Mouse (Mus musculus): Measurements from ENCODE around the gene Aars2. TPM values are rescaled to one million over a fixed set of nuclear protein-coding genes. Genes with fewer than 3 reads are reported as not detected.

Aars2 gene
- total RNA-seq (2021) = 10 to 100 TPM; 17.7 to 19.7 TPM
- long read RNA-seq, experiment 1, transcript Aars2-201 (22 exons, 3,349 nt) = major isoform, 26 of 38 reads
- long read RNA-seq, experiment 1, partial matches to known transcripts = 11 of 38 reads
- long read RNA-seq, experiment 1, other reads (novel, unspliced or antisense) = 1 of 38 reads
- long read RNA-seq, experiment 2, transcript Aars2-201 (22 exons, 3,349 nt) = major isoform, 14 of 23 reads
- long read RNA-seq, experiment 2, partial matches to known transcripts = 8 of 23 reads
- long read RNA-seq, experiment 2, other reads (novel, unspliced or antisense) = 1 of 23 reads

DNA sequence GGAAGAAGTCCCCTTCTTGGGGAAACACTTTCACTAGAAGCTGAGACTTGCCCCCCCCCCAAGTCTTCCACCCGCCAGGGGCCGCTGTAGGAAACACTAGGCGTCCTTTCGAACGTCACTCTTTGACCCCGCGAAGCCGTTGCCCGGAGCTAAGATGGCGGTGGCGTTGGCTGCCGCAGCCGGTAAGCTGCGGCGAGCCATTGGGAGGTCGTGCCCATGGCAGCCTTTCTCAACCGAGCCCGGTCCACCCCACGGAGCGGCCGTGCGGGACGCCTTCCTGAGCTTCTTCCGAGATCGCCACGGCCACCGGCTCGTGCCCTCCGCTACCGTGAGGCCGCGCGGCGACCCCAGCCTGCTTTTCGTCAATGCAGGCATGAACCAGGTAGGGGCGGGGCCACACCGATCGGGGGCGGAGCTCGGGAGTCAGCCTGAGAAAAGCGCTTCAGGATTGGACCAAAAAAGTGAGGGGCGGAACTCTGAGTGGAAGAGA lies at the start of gene Aars2:
Aars2 (plus strand) TSS at position 142 of the 490 bp plus-strand sequence.
- peak; percentile 94 to 98 for DNase-seq

DNA sequence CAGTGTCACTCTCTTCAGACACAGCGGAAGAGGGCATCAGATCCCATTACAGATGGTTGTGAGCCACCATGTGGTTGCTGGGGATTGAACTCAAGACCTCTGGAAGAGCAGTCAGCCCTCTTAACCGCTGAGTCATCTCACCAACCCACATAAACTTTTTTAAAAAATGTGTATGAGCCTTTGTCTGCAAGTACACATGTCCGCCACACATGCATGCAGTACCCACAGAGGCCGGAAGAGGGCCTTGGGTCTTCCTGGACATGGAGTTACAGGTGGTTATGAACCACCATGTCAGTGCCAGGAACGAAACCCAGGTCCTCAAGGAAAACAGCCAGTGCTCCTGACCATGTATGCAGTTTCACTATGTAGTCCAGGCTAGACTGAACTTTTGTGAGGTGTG lies 49.2 kb upstream of the Aars2 start:
- DNase-seq = no peak

DNA sequence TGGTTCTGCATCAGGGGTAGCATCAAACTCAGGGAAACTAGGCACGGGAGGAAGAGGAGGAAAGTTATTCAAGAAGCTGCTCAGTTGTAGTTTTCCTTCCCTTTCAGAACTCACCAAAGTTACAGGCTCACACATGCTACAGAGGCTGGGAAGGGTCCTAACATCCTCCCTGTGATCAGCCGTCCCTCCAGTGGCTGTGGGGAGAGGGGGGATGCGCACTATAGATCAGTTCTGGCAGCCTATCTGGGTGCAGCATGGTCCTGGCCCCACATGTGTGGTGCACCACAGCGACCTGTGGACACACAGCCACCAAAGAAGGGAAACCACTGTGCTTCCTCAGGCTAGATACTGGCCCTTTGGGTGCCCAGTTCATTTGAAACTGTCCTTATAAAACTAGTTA lies 48.1 kb upstream of the Aars2 start:
- DNase-seq = no peak

DNA sequence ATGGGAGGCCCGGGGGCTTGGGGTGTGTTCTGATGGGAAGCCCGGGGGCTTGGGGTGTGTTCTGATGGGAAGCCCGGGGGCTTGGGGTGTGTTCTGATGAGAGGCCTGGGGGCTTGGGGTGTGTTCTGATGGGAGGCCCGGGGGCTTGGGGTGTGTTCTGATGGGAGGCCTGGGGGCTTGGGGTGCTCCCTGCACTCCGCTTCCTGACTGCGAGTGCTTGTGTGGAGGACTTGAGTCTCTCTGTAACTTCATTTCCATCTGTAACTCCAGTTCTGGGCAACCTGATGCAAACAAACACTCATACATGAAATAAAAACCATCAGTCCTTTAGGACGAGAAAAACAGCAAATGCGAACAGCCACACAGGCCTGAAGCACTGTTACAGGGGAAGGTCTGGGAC lies 47.6 kb upstream of the Aars2 start:
- DNase-seq = no peak

DNA sequence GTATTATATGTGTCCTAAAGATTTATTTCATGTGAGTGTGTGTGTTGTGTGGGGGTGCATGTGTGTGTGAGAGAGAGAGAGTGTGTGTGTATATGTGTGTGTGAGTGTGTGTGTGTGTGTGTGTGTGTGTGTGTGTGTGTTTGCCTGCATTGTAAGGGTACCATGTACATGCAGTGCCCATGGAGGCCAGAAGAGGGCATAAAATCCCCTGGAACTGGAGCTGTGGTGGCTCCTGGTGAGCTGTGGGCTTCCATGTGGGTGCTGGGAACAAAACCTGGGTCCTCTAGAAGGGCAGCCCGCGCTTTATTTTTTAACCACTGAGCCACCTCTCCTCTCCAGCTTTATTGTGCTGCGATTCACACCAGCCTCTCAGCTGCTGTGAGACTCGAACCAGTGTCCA lies 44.1 kb upstream of the Aars2 start:
- no peak for DNase-seq

DNA sequence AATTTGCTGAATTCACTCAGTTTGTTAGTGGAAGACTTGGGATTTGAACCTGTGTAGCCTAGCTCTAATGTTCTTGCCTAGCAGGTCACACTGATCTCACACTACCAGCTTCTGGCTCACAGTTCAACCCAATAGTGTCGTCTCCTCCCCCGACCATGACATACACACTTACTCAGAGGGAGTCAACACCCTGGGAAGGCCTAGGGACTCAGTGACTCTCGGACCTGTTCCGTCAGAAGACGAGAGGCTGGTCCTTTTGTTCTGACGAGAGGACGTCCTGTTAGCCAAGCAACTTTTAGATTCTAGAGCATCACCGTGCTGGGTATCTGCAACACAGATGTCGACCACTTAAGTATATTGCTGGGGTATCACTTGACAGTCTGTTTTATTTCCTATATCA lies 42.4 kb upstream of the Aars2 start:
- DNase-seq = no peak

DNA sequence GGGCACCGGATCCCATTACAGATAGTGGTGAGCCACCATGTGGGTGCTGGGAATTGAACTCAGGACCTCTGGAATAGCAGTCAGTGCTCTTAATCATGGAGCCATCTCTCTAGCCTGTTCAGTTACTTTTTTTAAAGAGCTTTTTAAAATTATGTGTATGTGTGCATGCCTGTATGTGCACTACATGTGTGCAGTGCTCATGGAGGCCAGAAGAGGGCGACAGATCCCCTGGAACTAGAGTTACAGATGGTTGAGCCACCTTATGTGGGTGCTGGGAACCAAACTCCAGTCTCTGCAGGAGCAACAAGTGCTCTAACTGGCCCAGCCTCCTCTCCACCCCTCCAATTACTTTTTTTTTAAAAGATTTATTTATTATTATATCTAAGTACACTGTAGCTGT lies 39.9 kb upstream of the Aars2 start:
- no peak for DNase-seq

DNA sequence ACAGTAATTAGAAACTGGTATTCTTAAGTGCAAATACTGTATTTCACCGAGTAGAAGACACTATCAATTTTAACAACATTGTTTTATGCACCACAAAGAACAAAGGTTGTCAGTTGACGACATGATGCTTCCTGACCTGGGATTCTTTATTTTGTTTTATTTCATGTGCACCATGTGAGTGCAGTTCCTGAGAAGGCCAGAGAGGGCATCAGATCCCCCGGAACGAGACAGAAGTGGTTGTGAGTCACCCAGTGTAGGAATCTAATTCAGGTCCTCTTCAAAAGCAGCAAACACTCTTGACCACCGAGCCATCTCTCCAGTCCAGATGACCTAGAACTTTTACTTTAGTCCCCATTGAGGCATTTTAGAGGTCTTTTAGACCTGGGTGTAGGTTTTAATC lies 38.3 kb upstream of the Aars2 start:
- no peak for DNase-seq

DNA sequence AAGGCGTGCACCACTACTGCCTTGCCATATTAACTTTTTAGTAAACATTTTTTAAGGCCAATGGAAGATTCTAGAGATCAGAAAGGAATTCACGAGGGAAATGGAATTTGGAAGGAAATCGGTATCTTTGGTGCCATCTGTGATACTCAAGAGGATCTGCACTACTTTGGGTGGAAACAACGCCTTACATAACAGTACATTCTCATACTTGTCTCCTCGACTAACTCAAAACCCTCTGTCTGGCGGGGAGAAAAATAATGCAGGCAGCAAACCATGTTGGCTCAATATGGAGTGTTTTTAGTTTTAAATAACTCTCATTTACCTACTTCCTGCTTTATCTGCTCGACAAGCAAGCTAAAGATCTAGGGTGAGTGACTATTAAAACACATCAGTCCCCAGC lies 35.9 kb upstream of the Aars2 start:
- DNase-seq = no peak

DNA sequence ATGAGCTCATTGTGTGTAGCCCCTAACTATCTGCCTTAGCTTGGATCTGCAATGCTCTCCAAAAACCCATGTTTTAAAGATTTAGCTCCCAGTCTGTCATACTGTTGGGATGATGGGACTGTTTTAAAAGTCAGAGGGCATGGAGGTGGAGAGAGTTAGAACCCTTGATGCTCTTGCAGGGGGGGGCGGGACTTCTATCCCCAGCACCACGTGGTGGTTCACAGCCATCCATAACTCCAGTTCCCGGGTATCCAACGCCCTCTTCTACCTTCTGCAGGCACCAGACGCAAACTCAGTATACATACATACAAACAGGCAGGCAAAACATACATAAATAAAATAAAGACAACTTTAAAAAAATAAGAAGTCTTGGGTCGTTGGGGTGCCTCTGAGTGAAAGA lies 33.0 kb upstream of the Aars2 start:
- no peak for DNase-seq

DNA sequence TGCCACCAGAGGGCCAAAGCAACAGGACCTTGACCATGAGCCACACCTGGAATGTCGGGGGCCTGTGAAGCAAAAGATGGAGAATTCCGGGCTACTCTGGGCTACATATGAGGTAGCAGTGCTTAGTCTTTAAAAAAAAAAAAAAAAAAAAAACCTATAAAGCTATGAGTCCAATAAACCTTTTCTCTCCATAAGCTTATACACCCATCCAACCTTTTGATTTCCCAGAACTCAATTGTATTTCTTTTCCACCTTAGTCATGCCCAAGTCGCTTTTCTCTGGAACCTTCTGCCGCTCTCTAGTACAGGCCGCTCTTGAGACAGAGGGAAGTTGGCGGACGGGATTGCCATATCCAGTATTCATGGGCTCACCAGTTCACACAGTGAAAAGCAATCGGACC lies 32.5 kb upstream of the Aars2 start:
- no peak for DNase-seq

DNA sequence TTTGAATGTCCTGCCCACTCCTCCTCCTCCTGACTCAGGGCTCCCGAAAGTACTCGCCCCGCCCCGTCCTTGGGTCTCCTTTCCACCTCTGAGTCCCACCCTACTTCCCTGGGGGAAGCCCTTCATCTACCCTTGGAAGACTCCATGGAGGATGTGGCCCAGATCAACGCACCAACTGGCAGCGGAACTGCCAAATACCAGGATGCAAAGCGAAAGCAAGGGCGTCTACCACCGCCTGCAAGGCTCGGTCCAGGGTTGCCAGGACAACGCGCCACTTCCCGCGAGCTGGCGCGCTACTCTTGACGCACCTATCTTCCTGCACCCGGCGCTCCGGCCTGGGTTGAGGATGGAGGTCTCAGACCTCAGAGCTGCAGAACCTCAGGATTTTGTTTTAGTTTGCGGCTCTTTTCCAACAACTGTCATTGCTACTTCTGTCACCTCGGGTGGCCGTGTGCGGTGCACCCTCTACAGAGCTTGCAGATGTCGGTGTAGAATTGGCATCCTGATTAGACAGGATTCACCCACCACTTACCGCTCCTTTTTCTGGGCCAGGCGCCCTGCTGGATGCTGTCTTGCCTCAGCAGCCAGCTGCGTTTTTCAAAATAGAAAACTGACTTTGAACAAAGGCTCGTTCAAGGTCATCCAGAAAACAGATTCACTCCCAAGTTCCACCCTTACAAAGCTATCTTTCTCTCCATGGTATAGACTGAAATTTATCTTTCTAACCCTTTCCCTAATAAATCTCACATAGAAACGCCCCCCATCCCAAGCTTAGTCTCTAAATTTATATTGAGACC lies 31.8 kb upstream of the Aars2 start, which contains the start of gene Spats1:
Spats1 (minus strand) TSS at position 747 of the 797 bp plus-strand sequence.
- peak; percentile 43 to 45 for DNase-seq

DNA sequence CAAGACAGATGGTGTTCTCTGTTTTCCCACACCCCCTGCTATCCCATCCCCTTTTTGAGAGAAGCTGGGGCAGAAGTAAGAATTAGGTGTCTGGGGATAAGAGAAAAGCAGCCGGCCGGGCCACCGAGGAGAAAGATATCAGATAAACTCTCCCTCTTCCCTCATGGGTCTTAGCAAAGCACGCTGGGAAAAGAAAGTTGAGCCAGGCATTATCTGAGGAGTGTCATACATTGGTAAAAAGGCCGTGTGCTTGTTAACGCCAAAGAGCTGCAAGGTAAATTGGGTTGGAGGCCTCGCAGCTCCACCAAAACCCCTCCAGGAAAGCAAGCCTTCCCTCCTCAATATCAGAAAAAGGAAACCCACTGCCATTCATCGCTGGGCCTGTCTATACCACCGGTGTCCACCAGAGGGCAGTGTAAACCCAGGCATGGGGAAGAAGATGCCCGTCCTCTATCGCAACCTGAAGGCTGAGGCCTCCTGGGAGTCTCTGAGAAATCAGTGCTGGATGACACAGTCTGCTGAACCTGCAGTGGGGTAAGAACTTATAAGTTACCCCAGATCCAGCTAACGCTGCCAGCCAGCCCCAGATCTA lies 28.3 kb upstream of the Aars2 start:
- peak; percentile 67 to 89 for DNase-seq

DNA sequence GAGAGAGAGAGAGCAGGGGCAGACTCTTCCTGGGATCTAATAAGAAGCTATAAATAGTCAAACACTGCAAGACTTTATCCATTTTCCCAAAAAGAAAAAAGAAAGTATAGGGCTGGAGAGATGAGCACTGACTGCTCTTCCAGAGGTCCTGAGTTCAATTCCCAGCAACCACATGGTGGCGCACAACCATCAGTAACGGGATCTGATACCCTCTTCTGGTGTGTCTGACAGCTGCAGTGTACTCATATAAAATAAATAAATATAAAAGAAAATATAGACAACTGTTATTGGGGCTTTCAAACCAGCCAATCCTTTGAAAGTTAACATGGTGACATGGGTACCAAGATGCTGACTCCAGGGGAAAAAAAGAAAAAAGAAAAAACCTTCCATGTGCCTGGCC lies 26.2 kb upstream of the Aars2 start:
- no peak for DNase-seq

DNA sequence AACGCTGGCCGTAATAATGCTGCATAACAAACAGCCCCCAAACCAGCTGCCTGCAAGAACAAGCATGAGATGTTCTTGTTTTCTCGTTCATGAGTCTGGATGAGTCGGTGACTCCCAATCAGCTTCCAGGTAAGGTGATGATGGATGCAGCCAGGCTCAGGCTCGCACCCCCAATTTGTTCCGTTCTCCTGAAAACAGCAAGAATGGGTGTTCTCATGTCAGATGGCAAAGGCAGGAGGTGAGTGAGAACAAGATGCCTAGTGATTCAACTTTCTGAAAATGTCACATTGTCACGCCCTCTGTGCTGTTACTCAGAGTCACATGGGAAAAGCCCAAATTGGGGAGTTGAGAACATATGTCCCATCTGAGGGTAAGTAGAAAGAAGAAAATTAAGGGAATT lies 21.1 kb upstream of the Aars2 start:
- no peak for DNase-seq

DNA sequence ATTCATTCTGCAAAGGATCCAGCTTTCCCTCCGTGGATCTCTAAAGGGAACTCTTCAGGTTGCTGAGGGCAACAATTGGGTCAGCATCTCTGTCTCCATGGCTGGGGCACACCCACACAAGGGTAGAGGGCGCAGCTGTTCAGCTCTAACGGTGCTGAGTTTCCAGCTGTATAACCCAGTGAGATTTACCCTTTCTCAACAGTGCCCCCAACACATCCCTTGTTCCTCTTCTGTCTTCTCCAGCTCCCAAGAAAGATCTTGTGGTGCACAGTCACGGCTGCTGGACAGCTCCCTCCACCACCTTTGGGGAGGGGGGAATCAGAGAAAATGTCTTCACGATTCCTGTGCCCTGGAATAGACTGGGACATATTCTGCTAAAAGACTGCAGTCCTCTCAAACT lies 19.4 kb upstream of the Aars2 start:
- DNase-seq = no peak

DNA sequence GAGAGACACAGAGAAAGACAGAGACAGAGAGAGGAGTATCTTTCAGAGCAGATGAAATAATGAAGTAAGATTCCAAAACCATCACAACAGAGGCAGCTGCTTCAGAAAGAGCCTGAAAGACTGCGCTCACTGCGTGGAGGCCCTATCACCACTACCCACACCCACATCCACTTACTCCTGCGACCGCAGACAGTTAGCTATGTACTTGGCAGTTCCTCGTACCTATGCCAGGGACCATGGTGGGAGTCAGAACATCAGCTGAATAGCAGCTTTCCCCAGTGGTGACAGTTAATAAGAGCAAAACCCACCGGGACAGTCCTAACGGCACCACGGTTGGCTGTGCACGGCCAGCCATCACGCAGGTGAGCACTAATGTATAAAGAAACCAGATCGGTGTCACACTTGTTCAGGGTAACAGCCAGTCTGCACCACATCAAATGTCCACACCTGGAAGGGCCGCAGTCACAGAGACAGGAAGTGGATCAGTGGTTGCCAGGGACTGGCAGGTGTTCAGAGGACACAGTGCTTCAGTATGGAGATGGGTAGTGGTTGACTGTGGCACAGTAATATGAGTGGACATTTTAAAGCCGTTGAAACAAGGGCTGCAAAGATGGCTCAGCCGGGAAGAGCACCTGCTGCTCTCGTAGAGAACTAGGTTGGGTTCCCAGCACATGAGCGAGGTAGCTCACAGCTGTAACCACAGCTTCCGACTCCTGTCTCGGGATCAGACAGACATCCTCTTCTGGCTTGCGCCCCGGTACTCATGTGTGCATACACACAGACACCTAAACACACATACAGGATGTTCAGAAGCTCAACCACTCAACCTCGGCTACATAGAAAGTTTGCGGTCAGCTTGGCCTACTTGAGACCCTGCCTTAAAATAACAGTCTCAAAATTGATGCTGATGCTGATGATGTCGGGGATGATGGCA lies 18.1 kb upstream of the Aars2 start:
- no peak for DNase-seq

DNA sequence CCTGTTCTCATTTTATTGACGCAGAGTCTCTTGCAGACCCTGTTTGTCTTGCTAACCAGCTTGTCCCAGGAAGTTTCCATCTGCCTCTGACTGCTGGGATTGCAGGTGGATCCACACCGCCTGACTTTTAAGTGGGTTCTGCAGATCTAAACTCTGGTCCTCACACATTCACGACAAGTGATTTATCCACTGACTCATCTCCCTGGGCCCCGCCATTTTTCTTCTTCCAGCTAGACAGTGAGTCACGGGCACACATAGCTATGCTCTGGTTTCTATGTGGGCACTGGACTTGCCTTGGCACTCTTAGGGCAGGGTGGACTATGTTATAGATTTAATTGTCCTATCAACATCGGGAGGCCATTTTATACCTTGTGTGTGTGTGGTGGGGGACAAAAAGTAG lies 16.9 kb upstream of the Aars2 start:
- no peak for DNase-seq

DNA sequence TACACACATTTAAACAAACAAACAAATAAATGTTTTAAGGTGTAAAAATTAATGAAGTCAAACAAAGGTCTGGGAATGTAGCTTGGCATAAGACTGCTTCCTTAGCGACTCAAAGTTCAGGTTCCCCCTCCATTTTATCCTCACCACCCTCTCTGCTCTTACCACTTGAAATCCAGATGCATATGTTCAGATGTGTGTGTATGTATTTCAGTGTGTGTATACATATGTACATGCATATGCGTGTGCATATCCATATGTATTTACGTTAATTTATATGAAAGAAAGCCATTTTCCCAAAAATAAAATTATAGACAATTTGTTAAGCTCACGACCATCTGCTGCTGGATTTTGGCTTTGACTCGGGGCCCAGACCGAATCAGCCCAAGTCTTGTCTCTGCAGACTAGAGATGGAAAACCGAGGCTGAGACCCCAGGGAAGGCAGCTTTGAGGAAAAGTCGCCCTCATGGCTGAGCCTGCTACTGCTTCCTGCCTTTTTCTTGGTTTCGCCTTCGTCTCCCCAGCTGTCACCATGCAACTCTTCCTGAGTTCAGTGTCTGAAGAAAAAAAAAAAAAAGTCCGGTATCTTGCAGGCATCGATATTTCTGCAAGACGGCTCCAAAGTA lies 16.0 kb upstream of the Aars2 start:
- no peak for DNase-seq

DNA sequence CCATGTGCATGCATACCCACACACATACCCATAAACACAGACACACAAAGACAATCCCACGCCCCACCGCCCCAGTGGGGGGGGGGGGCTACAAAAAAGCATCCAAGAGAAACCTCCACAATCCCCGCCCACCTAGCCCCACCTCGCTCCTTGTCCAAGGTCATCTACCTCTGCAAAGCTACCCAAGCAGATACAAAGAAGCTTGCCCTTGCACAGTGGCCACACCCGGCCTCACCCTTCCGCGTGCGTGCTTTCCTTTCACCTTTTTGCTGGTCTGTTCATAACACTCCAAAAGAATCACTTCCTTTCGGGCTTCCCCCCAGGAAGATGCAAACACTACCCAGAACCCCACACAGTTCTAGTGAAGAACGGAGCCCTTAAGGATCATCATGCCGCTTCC lies 11.2 kb upstream of the Aars2 start:
- DNase-seq = no peak

DNA sequence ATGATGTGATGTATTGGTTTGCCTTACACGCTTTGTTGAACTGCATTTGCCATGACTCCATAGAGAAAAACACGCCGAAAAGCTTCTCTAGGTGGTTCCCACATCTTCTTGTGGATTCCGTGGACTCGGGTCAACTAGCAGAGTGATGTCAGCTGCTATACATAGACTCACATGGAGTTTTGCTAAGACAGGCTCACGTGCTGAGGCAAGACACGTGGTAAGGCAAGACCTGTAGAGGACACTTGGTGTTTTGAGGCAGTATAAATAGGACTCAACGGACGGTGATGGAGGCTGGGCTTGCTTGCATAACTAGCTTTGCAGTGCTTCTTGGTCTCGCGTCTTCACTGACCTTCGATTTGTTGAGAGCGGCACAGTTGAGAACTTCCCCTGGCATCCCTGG lies 8.2 kb upstream of the Aars2 start:
- DNase-seq = peak; percentile 34 to 59

DNA sequence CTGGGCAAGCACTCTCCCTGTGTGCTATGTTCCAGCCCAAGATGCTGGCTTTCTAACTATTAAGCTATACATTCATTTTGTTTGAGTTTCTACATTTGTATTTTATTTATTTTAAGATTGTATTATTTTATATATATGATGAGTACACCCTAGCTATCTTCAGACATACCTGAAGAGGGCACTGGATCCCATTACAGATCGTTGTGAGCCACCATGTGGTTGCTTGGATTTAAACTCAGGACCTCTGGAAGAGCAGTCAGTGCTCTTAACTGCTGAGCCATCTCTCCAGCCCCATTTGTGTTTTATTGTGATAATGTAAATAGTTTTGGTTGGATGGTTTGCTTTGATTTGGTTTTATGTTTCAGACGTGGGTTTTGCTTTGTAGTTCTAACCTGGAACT lies 7.1 kb upstream of the Aars2 start:
- no peak for DNase-seq

Measured in heart, adult 18-20 months (tissue).